Mouse (Mus musculus) kidney, adult 2 months (tissue): ENCODE measurements around the gene Fndc5.

Source experiments
- CTCF ChIP-seq: fragments of 200-500 bp; conservative IDR thresholded peaks from 2 replicates; pipeline ENCODE4 v1.5.1; 2011; ENCODE audit warnings: low read depth, mild to moderate bottlenecking, control low read depth, low read length, moderate library complexity, mixed read lengths; ENCODE audit not compliant: insufficient read depth, insufficient read length
- POLR2A ChIP-seq: fragments of 200-500 bp; IDR thresholded peaks from one replicate; pipeline ENCODE4 v1.6.1; 2011; ENCODE audit warnings: low read depth, low read length, control low read depth

DNA sequence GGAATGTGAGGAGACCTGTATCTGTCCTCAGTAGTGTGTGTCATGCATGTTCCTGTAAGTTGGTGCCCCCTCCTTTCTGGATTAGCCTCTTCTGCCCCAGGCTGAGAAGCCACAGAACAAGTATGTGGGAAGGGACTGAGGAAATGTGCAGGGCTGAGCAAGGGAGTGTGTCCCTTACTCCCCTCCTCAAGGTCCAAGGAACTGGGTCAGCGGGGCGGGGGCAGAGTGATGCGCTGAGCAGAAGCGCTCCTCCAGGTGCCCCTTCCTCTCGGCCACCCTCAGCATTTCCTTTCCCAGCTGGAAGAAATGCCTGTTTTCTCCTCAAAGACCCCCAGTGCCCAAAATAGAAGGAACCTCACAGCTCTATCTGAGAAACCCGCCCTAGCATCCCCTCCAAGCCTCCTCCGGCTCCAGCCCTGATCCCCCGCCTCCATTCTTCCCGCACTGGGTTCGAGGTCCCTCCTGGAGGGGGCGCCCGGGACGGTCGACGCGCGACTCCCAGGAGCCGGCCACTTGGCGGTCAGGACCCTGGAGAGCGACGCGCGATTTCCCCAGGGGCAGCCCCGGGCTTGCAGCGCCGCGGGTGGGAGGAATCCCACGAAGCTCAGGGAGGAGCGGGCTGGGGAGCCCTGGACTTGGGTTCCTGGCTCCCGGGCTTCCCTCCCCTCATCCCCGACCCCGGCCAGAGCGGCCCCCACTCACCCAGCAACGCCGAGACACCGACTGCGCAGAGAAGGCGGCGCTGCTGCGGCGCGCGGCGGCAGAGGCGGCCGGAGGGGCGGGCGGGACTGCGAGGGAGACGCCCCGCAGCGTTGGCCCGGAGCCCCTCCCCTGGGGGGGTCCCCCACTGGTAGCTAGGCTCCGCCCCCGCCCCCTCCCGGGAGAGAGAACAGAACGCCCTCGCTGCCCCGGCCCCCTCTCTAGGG is 16.0 kb upstream of the Fndc5 start:
- no peak for TF ChIP-seq CTCF
- TF ChIP-seq POLR2A = no peak
